Mouse (Mus musculus): Measurements from ENCODE around the gene Kctd6.

Kctd6 gene

DNA sequence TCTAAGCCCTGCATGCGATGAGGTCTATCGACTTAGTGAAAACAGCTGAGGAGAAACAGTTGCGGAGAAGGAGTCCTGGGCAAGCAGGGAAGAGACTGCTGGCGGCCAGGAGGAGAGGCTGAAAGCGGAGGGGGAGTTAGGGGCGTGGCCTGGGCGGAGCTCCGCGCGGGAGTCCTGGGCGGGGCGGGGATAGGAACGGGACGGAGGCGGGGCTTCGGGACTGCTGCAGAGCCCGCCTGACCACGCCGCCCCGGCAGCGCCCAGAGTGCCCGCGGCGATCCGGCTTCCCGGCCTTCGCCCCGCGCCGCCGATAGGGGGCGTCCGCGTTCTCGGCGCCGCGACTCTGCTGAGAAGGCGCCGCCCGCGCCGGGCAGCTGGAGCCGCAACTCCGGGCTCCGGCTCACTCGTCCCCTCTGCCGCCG is at the start of gene Kctd6:
Kctd6 (plus strand) TSS at position 338 of the 422 bp plus-strand sequence.
- peak; percentile 100 for DNase-seq

DNA sequence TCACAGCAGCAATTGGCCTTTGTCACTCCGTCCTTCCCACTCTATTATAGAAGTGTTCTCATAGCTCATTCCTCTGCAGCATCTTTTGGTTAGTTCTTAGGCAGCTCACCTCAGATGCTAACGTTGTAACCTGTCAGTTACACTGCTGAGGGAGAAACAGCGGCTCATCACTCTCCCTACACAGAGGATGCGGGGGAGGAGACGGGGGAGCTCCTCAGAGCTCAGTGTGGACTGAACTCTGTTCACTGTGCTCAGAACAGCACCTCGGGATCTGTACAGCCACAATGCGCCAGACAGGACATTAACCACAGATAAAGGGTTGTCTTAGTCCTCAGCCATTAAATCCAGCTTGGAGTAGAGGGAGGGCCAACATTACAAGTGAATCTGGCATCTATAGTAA is 49.5 kb upstream of the Kctd6 start:
- DNase-seq: no peak

DNA sequence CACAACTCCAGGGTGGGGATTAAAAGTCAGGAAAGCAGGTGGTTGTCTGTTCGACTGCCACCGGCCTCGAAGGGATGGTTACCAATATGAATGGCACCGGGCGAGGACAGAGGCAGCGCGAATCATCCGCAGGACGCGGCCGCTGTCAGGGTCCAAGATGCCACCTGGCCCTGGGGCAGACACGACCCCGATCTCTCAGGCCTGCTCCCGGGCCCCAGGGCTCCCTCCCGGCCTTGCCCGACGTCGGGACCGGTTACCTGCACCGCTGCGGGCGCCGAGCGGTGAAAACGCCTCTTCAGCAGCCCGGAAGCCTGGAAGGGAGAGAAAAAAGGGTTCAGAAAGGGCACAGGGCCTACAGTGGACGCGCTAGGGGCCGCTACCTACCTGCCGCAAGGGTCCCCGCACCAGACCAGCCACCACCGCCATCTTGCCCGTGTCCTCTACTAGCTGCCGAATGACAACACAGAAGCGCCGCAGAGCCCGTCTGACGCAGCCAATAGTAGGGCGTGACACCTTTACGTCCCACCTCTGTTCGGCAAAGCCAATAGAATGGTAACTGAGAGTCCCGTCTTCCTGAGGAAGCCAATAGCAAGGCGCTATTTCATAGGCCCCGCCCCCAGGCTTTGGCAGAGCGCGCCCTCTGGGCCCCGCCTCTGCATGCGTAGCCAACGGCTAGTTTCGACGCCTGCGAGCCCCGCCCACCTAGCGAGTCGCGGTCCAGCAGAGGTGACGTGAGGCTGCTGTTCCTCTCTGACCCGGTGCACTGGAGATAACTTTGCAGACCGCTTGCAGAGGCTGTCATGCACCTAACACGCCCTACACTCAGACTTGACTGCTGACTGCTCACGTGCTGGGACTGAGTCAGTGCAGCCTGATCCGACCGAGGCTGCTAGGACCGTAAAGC is 41.2 kb upstream of the Kctd6 start, which contains the start of gene Pdhb:
Pdhb (minus strand) TSS at position 519 of the 904 bp plus-strand sequence.
- peak; percentile 99 for DNase-seq

DNA sequence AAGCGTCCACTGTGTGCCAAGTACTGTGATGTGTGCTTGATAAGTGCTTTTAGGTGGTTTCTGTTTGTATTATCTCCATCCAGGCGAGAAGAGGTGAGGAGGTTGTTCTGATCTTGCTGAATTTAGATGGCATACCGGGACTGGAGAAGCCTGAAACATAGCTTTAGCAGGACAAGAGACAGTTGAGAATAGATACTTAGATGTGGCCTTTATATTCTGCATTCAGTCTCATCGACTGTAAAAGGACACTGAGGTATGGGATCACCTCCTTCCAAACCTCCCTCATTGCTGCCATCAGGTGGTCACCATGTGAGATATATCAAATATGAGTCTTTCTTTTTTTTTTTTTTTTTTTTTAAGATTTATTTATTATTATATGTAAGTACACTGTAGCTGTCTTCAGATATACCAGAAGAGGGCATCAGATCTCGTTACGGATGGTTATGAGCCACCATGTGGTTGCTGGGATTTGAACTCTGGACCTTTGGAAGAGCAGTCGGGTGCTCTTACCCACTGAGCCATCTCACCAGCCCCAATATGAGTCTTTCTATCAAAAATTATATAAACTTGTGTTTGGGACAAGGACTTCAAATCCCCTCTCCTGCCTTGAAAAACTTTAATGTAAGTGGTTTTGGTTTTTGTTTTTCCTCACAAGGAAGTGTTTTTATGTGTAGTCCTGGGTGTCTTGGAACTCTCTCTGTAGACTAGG is 40.2 kb upstream of the Kctd6 start:
- DNase-seq: peak; percentile 63

DNA sequence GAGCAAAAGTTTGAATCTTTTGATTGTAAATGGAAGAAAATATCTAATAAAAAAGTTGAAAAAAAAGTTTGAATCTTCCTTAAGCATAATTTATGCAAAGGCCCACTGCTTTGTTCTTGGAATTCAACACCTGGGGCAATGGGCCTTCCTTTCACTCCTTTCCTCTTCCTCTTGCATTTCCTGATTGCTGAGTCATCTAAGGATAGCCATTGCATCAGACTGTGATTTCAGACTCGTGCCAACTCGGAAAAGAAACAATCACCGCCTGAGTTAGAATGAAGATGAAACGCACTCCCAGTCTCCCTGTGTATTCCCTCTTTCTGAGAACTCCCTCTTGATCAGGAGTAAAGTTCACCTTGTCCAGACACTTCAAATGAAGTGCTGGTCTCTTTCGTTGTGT is 39.3 kb upstream of the Kctd6 start:
- DNase-seq: no peak

DNA sequence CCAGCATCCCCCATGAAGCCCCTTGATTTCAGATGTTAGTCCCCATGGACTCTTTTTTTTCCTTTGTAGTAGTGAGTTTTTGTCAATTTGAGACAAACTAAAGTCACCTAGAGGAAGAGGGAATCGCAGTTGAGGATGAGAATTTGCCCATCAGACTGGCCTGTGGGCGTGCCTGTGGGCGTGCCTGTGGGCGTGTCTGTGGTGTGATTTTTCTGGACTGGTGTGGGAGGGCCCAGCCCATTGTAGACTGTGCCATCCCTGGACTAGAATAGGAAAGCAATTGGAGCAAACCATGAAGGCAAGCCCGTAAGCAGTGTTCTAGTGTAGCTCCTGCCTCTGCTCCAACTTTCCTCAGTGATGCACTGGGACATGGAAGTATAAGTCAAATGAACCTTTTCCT is 37.7 kb upstream of the Kctd6 start:
- no peak for DNase-seq

DNA sequence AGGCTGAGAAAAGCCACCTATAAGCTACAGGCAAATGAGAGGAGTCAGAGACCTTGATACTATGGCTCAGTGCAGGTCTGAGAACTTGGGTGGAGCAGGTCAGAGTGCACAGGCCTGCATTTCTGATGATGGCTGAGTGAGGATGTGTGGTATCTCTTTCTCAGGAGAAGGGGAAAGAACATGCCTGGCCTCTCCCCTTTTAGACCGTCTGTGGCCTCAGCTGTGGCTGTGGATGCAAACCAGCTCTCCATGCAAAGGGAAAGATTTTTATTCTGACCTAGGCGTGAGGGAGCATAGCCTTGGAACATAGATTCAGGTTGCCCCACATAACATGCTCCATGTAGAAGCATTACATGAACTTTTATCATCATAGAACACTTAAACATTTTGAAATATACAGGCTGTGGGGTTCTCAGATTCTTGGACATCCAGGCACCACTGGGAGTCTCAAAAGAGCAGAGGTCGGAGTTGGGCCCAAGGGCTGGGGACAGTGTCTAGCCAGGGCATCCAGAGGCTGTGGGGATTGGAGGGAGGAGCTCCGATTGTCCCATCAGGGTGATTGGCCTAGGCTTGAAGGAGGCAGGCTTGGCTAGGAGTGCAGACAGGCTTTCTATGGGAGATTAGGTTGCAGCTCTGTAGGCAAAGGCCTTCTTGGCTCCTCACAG is 33.4 kb upstream of the Kctd6 start:
- DNase-seq: no peak

DNA sequence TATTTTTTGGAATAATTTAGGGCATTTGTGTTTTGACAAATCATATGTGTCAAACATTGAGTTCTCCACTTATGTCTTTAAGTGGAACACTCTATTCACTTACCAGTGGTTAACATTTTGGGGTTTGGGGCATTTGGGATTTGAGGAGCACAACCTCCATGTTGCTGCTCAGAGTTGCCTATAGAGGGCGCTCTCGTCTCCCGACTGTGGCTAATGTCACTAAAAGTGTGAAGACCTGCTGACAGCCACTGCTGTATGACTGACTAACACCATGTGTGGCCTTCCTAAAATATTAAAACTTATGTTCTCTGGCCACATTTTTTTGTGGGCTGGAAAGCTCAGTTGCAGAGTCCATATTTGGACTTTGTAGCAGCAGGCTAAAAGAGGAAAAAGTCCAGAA is 30.6 kb upstream of the Kctd6 start:
- DNase-seq: peak; percentile 20

DNA sequence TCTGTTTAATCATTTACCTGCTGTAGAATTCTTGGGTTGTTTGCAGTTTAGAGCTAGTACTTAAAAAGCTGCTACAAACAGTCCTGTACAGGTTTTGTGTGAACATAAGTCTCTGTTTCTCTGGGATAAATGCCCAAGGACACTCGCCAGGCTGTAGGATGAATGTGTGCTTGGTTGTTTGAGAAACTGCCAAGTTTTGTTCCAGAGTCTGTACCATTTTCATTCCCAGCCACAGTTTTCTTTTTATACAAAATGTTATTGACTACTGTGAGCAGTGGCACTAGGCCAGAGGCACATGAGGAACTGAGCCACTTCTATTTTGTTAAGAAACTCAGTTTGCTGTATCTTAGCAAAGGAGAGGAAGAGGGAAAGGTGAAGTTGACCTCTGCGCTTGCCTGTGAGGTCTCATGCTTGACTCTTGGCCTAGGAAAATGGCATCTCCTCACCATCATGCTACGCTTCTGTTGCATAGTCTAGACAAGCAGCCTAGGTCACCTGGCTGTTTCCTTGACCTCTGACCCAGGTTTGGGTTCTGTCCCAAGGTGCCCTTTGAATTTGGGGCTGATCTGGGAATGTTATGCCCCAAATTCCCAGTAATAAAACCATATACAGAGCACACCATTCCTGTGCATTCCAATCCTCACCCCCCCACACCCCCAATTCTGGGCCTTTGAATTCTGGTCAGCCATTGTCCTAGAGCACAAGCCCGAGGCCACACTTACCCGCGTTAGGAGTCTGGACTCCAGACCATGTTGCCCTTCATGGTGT is 27.5 kb upstream of the Kctd6 start:
- no peak for DNase-seq

DNA sequence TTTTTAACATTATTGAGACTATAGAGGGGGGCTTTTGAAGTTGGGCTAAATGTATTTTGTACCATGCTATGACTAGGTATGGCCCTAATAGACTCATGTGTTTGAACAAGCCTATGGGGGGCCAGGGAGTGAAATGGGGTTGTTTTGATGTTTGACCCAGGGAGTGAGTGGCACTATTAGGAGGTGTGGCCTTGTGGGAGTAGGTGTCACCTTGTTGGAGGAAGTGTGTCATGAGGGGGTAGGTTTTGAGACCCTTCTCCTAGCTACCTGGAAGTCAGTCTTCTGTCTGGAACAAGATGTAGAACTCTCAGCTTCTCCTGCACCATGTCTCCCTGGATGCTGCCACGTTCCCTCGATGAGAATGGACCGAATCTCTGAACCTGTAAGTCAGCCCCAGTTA is 23.4 kb upstream of the Kctd6 start:
- DNase-seq: no peak

DNA sequence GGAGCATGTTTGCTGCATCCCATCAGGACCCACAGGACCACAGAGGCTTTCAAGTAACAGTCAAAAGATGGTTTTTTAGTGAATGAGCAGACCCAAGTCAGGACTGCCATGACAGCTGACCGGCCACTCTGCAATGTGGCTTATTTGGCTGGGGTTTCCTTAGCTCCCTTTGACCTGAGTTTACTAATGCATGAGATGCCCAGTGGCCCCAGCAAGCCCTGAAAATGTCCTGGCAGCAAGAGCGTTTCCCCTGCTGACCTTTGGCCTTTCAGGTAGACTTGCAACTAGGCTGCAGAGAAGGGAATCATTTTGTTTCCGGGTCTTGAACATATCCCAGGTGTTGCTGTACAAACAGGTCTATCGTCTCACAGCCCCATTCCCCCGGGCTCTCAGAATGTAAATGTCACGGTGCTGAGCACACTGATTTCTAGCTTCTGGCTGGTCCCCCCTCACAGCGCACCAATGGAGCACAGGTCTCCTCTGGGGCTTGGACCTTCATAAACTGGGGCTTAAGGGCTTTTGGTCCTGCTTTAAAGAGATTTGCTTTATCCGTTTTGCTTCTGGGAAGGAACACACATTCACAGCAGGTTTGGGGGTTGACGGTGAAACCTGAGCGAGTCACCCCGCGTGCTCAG is 22.5 kb upstream of the Kctd6 start:
- DNase-seq: no peak

DNA sequence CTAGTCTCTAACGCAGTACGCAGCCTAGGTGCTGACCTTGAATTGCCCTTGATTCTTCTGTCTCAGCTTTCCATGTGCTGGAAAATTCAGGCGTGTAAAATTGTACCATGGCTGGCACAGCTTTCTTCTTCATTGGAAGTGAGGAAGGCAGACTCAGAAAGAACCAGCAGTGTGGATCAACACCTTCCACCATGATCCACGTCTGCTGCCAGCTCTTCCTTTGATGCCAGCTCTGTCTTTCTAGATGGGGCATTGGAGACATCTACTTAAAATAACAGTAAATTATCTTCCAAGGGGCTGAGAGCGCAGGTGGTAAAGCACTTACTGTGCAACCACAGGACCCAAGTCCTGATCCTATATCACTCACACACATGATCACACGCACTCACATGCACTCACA is 21.2 kb upstream of the Kctd6 start:
- no peak for DNase-seq

DNA sequence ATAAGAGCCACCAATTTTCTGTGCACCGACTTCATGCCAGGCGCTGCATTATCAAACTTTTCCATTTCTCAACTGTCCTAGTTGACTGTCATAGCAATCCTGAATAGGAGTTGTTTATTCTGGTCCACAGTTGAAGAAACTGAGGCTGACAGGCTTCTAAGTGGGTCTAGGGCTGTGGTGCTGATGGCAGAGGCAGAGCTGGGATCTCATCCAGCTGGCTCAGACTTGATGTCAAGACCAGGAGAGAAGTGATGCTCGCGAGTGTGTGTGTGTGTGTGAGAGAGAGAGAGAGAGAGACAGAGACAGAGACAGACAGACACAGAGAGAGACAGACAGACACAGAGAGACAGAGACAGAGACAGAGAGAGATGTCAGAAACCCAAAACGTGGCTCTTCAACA is 13.2 kb upstream of the Kctd6 start:
- no peak for DNase-seq

DNA sequence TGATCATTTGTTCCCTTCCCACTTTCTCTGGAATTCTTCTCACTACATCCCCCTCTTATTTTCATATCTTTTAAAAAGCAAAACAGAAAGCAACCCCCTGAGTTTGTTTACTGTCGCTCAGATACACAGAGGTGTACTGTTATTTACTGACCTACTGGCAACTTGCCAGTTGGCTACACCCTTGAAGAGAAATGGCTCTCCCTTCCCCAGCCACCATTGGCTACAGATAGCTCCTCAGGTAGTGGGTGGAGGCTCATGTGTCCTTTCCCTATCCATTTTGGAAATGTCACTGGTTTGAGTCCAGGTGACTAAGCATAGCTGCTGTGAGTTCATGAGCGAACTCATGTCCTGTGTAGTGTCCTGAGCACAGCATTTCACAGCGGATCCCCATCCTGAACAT is 12.2 kb upstream of the Kctd6 start:
- no peak for DNase-seq

DNA sequence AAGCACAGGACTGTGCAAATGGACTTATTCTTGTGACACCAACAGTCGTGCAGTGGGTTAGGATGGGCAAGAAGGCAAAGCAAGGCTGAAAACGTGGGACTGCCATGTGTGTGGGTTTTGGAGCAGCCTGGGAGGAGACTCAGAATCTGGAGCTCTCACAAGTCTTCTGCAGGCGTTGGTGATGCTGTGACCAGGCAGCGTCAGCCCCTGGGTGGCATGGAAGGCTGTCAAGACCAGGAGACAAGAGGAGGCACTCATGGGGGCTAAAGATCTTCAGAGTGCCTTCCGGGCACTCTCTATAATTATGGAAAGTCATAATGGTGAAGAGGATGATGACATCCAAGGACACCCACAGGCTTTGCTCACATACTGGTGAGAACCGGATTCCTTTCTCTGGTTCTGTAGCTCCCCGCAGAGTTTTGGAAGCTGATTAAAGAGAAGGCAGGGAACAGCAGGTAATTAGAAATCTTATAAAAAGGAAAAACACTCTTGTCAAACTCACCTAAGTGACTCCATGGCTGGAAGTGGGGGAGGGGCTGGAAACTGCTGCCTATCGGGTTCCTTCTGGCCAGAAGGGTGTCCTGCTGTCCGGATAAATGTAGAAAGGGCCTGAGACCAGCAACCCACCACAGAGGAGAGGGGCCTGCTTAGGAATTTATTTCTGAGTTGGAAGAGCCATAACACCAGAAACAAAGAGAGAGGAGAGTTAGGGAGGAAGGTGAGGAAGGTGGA is 7.6 kb upstream of the Kctd6 start:
- no peak for DNase-seq

DNA sequence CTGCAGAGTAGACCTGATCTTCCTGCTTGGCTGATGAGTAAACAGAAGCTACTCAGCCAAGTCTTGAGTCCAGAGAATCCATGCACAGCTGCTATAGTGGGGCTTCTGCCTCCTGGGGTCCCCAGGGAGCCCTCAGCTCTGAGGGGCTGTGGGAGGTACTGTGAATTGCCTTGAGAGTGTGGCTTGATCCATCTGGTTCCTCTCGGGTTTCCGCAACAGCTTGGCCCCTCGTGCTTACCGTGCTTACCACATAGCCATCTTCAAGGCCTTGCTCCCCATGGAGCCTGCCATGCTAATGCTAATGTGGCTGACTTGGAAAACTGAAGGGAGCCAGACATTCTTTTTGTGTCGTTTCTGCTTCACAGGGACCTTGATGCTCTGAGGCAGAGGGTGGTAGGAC is 6.8 kb upstream of the Kctd6 start:
- no peak for DNase-seq

DNA sequence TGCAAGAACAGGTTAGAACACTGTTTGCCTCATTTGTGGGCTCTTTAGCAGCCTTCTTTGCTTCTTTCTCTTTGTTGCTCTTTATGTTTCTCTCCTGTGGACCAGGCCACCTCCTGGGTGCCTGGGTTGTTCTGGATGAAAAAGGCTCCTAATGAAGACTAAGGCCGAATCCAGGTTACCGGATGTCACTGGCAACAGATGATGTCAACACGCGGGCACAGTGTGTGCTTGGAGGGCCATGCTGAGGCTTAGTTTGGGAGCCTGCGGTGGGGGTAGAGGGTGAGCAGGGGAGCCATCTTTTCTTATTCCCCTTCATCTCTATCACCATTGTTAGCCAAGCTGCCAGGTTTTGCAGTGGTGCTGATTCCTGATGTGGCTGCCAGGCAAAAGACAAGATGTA is 6.4 kb upstream of the Kctd6 start:
- DNase-seq: no peak

DNA sequence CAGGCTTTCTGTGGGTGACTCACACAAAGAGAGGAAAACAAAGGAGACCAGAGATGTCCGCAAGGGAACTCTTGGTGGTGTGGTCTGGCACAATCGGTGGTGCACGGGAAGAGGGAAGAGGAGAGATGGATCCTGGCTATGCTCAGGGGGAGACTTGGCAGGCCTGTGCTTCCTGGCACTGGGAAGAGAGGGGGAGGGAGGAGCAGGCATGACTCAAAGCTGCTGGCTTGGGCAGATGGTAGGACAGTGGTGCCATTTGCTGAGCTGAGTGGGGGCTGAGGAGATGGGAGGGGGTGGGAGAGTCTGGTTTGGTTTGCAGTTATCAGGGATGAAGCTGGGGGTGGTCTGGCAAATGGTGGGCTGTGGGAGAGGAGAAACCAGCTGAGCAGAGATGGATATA is 5.1 kb upstream of the Kctd6 start:
- DNase-seq: no peak

DNA sequence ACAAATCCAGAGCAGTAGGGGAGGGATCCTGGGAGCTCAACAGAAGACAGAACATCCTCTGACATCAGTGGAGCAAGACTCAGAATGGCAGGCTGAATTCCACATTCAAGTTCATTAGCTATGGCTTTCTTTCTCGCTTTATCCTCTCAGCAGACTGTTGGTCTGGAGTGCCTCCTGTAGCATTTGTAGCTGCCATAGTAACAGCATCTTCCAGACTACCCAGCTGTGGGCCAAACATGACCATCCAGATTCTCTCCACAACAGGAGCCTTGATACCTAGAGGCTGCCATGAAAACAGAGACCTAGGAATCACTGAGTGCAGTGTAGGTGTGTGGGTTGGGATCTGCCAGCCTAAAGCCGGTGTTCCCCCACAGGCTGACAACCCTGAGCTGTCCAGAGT is 4.0 kb upstream of the Kctd6 start:
- no peak for DNase-seq

DNA sequence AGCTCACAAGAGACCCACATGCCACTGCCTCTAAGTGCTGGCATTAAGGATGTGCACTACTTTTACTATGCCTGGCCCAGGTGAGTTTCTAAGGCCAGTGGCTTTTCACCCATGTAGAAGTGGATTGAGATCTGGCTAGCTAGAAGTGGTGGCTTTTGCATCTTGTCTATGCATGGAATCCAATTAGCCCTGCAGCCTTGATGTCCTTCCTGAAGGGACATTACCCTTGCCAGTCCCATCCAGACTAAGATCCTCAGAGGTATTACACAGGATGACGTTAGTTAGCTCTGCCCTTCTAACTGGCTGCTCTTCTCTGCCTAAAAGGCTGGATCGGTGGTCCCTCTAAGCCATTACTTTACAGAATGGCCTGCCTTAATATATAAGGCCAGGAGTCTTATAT is 944 bp upstream of the Kctd6 start:
- DNase-seq: no peak

DNA sequence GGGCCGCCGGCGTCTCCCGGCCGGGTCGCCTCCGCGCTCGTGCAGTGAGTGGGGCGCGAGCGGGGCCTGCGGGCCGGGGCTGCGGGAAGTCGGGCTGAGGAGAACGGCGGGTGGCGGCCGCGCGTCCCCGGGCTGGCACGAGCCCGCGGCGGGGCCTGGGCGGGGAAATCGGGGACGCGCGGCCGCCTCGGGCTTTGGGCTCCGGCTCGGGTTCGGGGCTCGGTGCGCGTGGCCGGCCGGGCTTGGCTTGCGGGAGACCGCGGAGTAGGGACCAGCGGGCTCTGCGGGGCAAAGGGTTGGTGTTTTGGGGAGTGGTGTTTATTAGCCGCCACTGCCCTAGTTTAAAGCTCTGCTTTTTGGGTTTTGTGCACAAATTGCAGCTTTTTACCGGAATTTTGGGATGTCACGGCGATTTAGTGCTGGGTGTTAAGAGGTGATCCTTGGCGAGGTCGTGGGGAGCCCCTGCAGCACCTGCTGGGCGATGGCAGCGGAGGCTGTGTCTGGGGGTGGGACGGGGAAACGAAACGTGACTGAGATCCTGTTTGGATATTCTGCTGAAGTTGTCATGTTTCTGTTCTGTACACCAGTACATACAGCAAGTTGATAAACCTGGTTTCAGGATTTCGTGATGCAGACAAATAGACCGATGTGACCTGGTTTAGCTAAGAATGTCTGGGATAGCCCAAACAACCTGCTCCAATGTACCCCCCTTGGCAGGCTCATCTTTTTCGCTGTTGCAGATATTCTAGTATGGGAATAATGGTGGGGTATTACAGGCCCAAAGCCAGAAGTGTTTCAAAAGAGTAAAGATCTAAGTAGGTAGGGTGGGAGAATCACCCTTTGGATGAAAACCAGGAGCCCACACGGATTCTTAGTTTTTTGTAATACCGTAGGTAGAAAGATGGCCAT is 613 bp downstream of the Kctd6 start:
- DNase-seq: peak; percentile 81

Measured in thymus, postnatal 4 days (tissue).